Mouse (Mus musculus) adrenal gland, postnatal 10 days (tissue): ENCODE measurements at regions not wholly inside any gene's neighbourhood (a gene's known extent, or its start where the extent isn't known, plus 50 kb on each side); places are given as distances from the start of the nearest gene placed in this dataset. TPM values are rescaled to one million over a fixed set of nuclear protein-coding genes. Genes with fewer than 3 reads are reported as not detected.

Source experiments
- DNase-seq: peaks from one replicate; pipeline ENCODE4 v3.0.0; 2021; ENCODE audit warnings: mixed read lengths
- microRNA-seq: library from miRNA; unstranded; fragments of <30 nt; microRNA quantifications from one replicate; pipeline ENCODE4 v1.2.0, GENCODE M21; 2021

- DNase-seq, result no peak
Observed at GRCm38 (mm10) chr1:168504773-168505172, 72.7 kb upstream of the Pbx1 start.

GRCm38 (mm10) chr1:168502266-168502665 is 70.2 kb upstream of the Pbx1 start:
- peak; percentile 52 for DNase-seq

- DNase-seq, result no peak
Observed at GRCm38 (mm10) chr1:168501375-168502169, 69.5 kb upstream of the Pbx1 start.

GRCm38 (mm10) chr1:168497801-168498200 is 65.7 kb upstream of the Pbx1 start:
- DNase-seq, result no peak

- no peak for DNase-seq
Observed at GRCm38 (mm10) chr1:168495687-168496527, 63.8 kb upstream of the Pbx1 start.

GRCm38 (mm10) chr1:168487492-168487891 is 55.4 kb upstream of the Pbx1 start:
- DNase-seq, result no peak

- DNase-seq, result no peak
Observed at GRCm38 (mm10) chr1:168483651-168484050, 51.6 kb upstream of the Pbx1 start.

Small RNA genes in the stretch of these regions (microRNA-seq; reads per million reads assigned to microRNA genes)
- gene Mir6348 (not detected), gene Mir6354 (not detected)
